Mouse (Mus musculus): ENCODE measurements around the gene Nosip.
"Not testable (repeated sequence)": the region's sequence is repeated elsewhere in the genome, so short reads cannot be mapped to it uniquely, and the experiment has no call there.

Nosip gene

DNA sequence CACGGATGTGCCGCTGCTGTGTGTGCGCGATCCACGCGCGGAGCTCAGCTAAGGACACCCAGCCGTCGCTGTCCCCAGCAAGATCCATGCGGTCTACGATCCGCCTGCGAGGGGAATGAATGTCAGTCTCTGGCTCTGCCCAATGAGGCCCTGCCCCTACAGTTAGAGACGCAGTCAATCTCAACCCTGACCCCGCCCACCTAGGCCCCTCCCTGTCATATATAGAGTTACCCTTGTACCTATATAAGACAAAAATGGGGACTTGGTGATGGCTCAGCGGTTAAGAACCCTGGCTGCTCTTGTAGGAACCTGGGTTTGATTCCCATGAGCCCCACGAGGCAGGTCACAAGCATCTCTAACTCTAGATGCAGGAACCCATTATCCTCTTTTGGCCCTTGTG lies 26.4 kb downstream of the Nosip start:
- no peak for DNase-seq (ENCODE audit: low read depth in 2 of 2, low spot score in 2 of 2)

DNA sequence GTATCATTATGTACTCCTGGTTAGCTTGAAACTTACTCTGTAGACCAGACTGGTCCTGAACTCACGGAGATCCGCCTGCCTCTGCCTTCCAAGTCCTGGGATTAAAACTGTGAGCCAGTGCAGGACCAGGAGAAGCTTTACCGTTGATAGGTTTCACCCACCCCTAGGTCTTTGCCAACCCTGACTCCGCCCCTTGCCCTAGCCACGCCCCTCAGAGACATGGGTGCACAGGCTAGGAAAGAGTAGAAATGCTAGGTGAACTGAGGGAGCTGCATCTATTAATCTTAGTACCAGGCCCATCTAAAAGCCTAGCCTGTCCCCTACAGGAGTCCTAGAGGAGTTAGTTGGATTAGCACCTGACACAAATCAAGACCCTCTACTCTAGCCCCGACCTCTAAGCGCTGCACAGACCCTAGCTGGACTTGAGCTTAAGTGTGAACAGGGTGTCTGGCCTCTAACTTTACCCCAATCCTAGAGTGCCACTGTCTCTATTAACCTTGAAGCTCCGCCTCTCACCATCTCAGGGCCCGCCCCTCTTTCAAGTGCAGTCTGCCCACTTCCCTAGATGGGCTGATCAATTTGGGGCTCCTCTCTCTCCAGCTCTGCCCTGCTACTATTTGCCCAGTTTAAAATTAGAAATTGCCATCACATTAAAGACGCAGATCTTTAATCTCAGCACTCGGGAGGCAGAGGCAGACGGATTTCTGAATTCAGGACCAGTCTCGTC lies 28.2 kb downstream of the Nosip start:
- no peak for DNase-seq (ENCODE audit: low read depth in 2 of 2, low spot score in 2 of 2)

DNA sequence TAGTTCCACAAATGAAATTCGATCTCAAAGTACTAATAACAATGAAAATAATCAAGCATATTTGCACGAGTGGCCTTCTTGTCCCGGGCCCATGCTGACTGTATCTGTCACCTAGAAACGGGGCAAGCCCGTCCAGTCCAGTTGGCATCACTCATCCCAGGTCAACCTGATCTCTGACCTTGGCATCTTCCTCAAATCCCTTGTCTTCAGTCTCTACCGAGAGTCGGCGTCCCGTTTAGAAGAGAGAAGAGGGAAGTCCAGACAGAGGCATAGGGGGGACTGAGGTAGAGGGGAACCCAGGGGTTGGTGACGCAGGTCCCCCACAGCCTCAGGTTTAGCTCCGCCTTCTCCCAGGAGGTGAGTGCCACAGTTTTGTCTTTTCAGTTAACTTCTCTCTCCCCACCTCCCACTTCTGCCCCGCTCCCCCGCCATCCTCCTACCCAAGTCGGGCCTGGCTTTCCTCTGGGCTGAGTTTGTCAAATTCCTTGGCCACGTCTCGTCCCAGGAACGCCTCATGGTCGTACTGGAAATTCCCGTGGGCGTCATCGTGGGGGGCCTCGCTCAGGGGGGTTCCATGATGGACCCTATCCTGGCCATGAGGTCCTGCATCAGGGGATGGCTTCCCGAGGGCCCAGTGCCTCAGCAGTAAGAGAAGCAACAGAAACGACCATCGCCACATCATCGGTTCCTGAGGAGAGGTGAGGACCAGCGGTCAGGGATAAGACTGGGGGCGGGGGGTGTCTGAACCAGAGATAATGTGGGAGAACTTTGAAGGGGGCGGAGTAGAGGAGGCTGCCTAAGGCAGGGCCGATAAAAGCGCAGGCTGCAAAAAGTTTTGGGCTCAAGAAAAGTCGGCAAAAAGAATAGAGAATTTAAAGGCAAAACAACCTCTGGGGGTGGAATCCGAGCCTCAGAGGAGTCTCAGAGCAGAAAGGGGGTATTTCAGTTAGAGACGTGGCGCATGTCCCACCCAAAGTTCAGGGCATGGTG lies 29.1 kb downstream of the Nosip start:
- DNase-seq (ENCODE audit: low read depth in 2 of 2, low spot score in 2 of 2), result no peak

DNA sequence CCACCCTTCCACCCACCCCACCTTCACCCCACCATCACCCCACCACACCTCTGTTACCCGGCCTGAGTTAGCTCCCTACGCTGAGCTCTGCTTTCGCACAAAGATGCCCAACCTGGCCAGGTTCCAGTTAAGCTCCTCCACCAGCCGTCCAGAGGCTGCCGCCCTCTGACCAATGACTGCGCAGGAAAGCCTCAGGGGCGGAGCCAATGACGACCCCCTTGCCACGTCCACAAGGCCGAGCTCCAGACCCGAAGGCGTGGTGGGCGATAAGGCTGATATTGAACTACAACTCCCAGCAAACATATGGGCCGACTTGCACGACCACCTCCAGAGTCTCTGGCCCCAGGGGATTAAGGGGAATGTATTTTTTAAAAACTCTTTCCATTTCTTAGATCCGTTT lies 29.8 kb downstream of the Nosip start, which contains the start of gene Rcn3:
Rcn3 (minus strand) TSS at position 174 of the 400 bp plus-strand sequence.
- no peak for DNase-seq (ENCODE audit: low read depth in 2 of 2, low spot score in 2 of 2)

DNA sequence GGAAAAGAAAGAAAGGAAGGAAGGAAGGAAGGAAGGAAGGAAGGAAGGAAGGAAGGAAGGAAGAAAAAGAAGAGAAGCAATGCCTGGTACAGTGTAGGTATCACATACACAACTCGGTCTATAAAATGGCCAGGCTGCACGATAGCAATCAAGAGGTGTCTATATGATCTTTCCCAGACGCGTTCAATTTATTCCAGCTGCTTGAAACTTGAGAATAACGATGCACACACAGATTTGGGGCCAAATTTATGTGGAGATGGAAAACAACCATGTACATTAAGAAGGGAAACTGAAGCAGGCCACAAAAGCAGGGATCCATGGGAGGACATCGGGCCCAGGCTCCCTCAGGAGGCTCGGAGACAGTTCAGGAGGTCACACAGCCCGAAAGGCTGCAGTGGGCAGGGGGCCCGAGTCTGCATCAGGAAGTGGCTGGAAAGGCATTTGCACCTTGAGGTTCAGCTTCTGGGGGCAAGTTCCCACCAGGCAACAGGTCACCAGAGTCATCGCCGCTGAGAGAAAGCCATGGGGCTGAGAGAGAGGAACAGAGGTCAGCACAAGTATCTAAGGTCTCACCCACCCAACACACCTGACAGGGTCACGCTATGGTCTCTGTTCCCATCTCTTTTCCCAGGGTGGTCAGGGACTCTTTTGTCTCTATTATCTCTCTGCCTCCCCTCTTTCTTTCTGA lies 30.7 kb downstream of the Nosip start:
- DNase-seq (ENCODE audit: low read depth in 2 of 2, low spot score in 2 of 2), result no peak

DNA sequence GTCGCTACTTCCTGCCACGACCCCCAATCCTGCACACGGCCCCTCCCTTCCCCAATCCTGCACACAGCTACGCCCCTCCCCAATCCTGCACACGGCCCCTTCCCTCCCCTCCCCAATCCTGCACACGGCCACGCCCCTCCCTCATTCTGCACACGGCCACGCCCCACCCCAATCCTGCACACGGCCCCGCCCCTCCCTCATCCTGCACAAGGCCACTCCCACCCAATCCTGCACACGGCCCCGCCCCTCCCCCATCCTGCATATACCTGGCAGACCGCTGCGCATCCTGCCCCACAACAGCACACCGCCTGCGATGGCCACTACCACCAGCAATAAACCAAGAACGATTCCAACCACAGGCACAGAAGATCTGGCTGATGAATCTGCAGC lies 31.3 kb downstream of the Nosip start:
- DNase-seq (ENCODE audit: low read depth in 2 of 2, low spot score in 2 of 2), result no peak

DNA sequence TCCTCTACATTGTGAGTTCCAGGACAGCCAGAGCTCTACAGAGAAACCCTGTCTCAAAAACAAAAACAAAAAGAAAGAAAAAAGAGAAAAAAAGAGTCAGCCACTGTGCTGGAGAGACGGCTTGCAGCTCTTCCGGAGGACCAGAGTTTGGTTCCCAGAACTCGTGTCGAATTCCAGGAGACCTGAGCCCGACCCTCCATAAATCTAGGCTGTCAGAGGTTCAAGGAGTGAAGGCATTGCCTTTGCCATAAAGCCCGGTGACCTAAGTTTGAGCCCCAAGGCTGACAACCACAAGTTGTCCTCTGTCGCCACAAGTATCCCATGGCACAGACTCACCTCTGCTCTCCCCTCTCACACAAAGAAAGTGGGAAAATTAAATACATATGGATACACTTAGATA lies 31.9 kb downstream of the Nosip start:
- no peak for DNase-seq (ENCODE audit: low read depth in 2 of 2, low spot score in 2 of 2)

DNA sequence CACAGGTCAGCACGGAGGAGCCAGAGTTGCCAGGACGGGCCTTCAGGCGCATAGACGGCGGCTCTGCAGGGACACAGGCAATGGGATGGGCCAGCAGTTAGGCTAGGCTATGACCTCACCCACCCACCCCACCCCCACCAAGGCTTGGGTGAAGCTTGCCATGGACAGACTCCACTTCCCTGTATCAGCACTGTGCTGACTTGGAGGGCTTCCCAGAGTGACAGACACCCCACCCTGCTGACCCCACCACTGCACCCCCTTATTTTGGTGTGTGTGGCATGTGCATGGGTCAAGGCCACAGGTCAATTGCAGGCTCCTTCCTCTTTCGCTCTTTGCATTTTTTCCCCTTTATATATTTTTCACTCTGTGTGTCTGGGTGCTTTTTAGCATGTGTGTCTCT lies 33.1 kb downstream of the Nosip start:
- DNase-seq (ENCODE audit: low read depth in 2 of 2, low spot score in 2 of 2), result no peak

DNA sequence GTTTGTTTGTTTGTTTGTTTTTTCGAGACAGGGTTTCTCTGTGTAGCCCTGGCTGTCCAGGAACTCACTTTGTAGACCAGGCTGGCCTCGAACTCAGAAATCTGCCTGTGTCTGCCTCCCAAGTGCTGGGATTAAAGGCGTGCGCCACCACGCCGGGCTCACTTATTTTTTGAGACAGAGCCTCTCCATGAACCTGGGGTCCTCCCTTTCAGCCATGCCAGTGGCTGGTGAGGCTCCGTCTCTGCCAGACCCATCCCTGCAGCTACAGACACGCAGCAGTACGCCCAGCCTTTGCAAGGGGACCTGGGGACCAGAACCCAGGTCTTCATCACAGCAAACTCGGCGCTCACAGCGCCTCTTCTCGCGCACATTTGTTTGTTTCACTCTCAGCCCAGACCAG lies 33.7 kb downstream of the Nosip start:
- not testable (repeated sequence) for DNase-seq (ENCODE audit: low read depth in 2 of 2, low spot score in 2 of 2)

DNA sequence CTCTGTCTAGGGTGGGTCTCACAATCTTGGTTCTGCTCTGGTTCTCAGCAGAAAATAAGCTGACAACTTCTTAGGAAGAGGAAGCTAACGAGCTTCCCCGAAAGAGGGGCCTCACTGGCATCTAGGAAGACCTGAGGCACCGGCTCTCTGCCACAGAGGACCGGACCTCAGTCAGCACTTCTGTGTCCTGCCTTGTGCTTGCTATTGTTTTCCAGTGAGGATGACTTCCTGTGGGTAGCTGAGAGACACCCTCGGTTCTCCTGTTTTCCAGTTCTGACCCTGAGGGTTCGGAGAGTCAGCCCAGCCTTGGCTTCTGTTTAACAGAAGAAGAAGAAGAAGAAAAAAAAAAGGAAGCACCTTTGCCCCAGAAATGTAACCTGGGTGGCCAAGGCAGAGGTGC lies 35.2 kb downstream of the Nosip start:
- DNase-seq (ENCODE audit: low read depth in 2 of 2, low spot score in 2 of 2), result no peak

DNA sequence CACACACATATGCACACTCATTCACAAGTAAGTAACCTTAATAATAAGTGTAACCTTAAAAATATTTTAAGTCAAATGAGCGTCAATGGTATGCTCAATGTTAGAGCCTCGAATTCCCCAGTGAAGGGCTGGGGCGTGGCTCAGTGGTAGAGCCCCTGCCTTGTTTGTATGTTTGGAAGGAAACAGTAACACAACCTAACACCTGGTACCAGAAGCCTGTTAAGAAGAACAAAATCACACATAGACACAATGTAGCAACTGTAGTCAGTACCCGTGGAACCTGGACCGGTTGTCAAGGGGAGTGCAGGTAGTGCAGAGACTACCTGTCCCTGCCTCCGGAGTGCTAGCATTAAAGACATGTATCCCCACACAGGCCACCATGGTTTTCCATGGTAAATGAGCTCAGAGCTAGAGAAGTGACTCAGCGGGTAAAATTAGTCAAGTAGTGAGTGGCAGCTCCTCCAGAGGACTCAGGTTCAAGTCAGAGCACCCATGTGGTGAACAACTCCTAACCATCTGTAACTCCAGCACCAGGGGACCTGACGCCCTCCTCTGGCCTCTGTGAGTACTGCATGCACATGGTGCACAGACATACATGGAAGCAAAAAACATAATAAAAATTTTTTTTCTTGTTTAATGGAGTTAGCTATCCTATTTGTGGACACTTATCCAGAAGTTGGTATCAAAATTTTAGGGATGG lies 36.5 kb downstream of the Nosip start:
- DNase-seq (ENCODE audit: low read depth in 2 of 2, low spot score in 2 of 2), result no peak

DNA sequence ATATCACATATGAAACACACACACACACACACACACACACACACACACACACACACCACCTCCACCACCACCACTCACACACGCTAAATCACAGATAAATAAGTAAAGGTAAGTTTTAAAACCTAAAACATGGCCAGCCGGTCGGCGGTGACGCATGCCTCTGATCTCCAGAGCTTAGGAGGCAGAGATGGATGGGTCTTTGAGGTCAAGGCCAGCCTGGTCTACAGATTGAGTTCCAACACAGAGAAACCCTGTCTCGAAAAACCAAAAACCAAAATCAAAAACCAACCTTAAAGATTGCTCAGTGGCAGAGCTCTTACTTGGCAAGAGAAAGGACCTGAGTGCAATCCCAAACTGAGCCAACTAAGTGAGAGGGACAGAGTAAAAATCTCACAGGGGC lies 37.8 kb downstream of the Nosip start:
- DNase-seq (ENCODE audit: low read depth in 2 of 2, low spot score in 2 of 2), result no peak

DNA sequence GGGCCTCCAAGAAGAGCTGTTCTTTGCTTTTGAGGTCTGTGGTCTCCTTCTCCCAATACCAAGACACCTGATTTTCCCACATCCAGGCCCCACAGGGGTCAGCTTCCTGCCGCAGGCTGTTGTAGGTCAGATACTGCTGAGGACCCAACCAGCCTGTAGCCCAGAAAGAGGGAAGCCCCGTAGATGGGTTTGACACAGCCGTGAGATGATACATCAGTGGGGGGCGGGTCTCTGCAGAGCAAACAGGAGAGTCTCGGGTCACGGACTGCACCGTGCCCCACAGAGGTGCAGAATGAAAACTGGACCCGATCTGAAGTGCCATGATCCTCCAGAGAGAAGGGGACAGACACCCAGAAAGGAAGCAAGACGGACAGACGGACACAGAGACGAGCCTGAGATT lies 40.2 kb downstream of the Nosip start:
- no peak for DNase-seq (ENCODE audit: low read depth in 2 of 2, low spot score in 2 of 2)

DNA sequence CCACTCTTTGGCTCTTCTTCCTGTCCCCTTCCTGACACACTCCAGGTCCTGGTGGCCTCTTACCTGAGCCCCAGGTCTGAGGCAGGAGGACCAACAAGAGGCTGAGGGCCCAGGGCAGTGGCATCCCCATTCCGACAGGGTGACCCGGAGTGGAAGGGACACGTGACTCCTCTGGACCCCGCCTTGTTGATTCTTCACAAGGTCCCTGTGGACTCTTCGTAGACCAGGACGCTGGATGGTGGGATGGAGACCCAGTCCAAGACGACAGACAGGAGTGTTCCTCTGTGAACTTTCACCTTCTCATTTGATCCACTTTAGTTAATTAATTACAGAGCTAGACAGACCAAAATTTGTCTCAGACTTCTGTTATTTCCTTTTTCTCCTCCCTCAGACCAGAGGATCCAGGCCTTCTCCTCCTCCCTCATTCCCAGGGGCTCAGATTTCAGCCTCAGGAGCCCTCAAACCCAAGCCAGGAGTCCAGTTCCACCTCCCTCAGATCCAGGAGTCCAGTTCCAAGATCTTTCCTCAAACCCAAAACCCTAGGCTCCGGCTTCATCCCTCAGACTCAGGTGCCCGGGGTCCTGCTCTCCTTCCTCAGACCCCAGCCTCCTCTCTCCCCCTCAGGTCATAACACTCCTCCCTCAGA lies 40.8 kb downstream of the Nosip start:
- DNase-seq (ENCODE audit: low read depth in 2 of 2, low spot score in 2 of 2), result no peak

DNA sequence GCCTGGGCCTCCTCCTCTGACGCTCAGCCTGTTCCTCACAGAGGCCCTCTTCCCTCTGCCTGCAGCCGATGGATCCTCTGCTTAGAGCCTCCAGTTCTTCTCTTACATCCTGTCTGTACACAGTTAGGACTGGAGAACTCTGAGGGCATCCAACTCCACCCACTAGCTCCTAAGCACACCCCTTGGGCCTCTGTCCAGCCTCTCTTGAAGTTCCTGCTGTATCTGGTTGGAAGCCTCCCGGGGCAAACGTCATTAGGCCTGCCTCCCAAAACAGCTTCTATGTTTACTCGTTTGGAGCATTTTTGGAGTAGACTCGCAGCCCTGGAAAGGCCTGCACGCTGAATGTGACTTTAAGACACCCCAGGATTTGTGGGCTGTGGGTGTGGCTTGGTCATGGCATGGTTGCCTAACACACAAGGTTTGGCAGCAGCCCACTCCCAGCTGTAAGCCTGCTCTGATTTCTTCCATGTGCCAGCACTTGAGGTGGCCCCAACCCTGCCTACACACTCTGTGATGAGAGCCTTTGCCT lies 41.5 kb downstream of the Nosip start, which contains the start of gene Fcgrt:
Fcgrt (minus strand) TSS at position 200 of the 529 bp plus-strand sequence.
- no peak for DNase-seq (ENCODE audit: low read depth in 2 of 2, low spot score in 2 of 2)

DNA sequence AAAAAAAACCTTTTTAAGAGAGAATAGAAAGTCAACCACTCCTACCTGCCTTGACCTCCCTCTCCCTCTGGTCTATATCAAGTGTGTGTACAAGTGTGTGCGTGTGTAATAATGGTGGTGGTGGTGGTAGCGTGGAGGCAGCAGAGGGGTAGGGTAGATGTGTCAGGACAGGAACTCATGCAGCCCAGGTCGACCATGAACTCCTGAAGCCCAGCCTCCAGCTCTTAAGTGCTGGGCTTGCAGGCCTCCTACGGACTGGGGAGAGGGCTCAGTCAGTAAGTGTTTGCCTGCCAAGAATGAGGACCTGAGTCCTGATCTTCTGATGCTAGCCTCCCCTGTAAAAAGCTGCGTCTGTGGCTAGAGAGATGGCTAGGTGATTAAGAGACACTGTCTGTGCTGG lies 42.7 kb downstream of the Nosip start:
- DNase-seq (ENCODE audit: low read depth in 2 of 2, low spot score in 2 of 2), result no peak

DNA sequence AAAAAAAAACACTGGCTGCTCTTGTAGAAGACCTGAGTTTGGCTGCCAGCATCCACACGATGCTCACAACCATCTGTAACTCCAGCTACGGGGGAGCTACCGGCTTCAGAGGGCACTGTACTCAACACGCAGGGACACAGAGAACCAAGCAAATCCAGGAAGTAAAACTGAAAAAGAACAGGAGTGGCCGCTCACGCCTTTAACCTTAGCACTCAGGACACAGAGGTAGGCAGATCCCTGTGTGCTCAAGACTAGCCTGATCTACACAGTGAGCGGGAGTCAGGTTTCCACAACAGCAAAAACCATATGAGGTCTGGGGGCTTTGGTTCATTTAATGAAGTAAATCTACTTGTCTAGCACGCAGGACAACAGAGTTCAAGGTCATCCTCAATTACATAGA lies 43.3 kb downstream of the Nosip start:
- no peak for DNase-seq (ENCODE audit: low read depth in 2 of 2, low spot score in 2 of 2)

DNA sequence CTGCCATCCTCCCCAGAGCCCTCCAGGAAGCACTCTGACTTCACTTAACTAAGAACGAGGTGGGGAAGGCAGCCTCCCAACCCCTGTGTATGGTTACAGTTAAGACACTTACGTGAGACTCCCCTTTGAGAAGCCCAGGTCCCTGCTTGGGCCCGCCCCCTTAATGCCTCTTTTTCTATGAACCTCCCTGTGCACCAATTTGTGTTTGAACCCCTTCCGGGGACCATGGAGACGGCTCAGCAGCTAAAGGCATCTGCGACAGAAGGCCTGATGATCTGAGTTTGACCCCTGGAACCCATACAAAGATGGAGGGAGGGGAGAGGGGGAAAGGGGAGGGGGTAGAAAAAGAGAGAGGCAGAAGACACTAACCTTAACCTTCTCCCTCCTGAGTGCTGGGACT lies 44.2 kb downstream of the Nosip start:
- no peak for DNase-seq (ENCODE audit: low read depth in 2 of 2, low spot score in 2 of 2)

DNA sequence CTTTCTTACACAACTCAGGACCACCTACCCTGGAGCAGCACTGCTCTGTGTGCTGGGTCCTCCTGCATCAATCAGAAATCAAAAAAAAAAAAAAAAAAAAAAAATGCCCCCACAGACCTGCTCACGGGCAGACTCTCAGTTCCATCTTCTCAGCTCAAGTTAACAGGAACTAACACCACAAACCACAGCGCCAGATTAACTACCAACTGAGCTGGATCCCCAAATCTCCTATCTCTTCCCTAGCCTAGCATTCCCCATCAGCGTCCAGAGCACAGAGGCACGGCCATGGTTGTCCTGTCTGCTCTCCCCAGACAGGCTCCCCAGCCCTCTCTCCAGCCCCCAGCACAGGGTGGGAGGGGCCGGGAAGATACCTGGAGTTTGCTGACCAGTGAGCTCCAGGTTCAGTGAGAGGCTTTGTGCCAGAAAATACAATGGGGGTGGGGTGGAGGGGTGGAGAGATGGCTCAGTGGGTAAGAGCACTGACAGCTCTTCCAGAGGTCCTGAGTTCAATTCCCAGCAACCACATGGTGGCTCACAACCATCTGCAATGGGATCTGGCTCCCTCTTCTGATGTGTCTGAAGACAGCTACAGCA lies 44.9 kb downstream of the Nosip start:
- DNase-seq (ENCODE audit: low read depth in 2 of 2, low spot score in 2 of 2), result no peak

DNA sequence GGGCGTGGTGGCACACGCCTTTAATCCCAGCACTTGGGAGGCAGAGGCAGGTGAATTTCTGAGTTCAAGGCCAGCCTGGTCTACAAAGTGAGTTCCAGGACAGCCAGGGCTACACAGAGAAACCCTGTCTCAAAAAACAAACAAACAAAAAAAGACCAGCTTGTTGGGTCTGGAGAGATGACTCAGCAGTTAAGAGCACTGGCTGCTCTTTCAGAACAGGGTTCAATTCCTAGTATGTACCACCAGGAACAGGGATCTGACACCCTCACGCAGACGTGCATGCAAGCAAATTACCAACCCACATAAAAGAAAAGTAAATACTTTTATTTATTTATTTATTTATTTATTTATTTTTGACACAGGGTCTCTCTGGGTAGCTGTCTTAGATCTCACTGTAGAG lies 47.9 kb downstream of the Nosip start:
- not testable (repeated sequence) for DNase-seq (ENCODE audit: low read depth in 2 of 2, low spot score in 2 of 2)

All from CD8-positive naive resting alpha-beta T cell, adult 2 months (primary cell).